In genomic region chr12:4717417-4717816, GRCm38 (mm10) we compare ENCODE assay signal across 8 mouse cellular contexts. TPM values are rescaled to one million over a fixed set of nuclear protein-coding genes. Genes with fewer than 3 reads are reported as not detected.
DNase-seq lines count a peak whose midpoint lies in the region; ATAC-seq lines count a peak whose summit lies in the region.

No protein-coding gene starts in this region.

- no peaks in the 10 kb centered on the region for H3K9me3 ChIP-seq in embryonic facial prominence, embryonic 10.5 days
- H3K9me3 ChIP-seq in kidney, embryonic 16.5 days (ENCODE audit: low read length): no peaks in the 10 kb centered on the region

- no peak overlapping the region for H3K4me3 ChIP-seq in embryonic facial prominence, embryonic 10.5 days
- no peak overlapping the region for H3K4me3 ChIP-seq in kidney, embryonic 16.5 days (ENCODE audit: low read length)

- peak; percentile 61 for DNase-seq in spleen, adult 12 weeks (ENCODE audit: low spot score)
- no peak for DNase-seq in spleen, postnatal 14 days (ENCODE audit: low spot score in 2 of 2)
- DNase-seq in embryonic facial prominence, embryonic 10.5 days (ENCODE audit: low spot score): peak; percentile 43
- DNase-seq in gastrocnemius, postnatal 36 days: no peak
- no peak for DNase-seq in urinary bladder, postnatal 25 days (ENCODE audit: low spot score)
- DNase-seq in gastrocnemius, postnatal 4 days (ENCODE audit: low spot score in 2 of 2): no peak

- intact Hi-C loops in gastrocnemius, postnatal 36 days (cut with DNase I): no loop called here

- H3K36me3 ChIP-seq in embryonic facial prominence, embryonic 10.5 days (replicated peaks): peaks cover 3% of the 10 kb centered on the region; the same call in 1 of the 2 replicates
- peaks cover 6% of the 10 kb centered on the region for H3K36me3 ChIP-seq in kidney, embryonic 16.5 days (ENCODE audit: insufficient read depth, low read length)

- no peaks in the 10 kb centered on the region for H3K27me3 ChIP-seq in embryonic facial prominence, embryonic 10.5 days (replicated peaks; ENCODE audit: low read depth, poor library complexity, severe bottlenecking)
- no peaks in the 10 kb centered on the region for H3K27me3 ChIP-seq in kidney, embryonic 16.5 days (ENCODE audit: insufficient read depth, low read length)

- peak overlapping the region; percentile 24; the same call in 1 of the 2 replicates for H3K4me2 ChIP-seq in kidney, embryonic 16.5 days (replicated peaks; ENCODE audit: low read depth, low read length)

- peak; percentile 95 for ATAC-seq in kidney, embryonic 16.5 days (ENCODE audit: low FRiP score, low TSS enrichment)
- peak; percentile 95 for ATAC-seq in megakaryocyte, adult 5-6 weeks (ENCODE audit: poor library complexity, severe bottlenecking)

- peaks cover 10% of the 10 kb centered on the region; the same call in 1 of the 2 replicates for H3K4me1 ChIP-seq in embryonic facial prominence, embryonic 10.5 days
- H3K4me1 ChIP-seq in kidney, embryonic 16.5 days (ENCODE audit: insufficient read depth, low read length): peaks cover 3% of the 10 kb centered on the region; the same call in 1 of the 2 replicates

- WGBS in embryonic facial prominence, embryonic 10.5 days: 11% methylated on average over 7 of the region's 7 CpGs
- 0% methylated on average over 7 of the region's 7 CpGs for WGBS in kidney, embryonic 16.5 days

- no peak overlapping the region for H3K27ac ChIP-seq in embryonic facial prominence, embryonic 10.5 days (replicated peaks)
- H3K27ac ChIP-seq in kidney, embryonic 16.5 days (ENCODE audit: low read length): no peak overlapping the region

- no peak overlapping the region for H3K9ac ChIP-seq in kidney, embryonic 16.5 days (replicated peaks; ENCODE audit: low read length)

RNA-seq across cellular contexts. Expression of gene Fam228a, which starts 20.8 kb away (rescaled TPM):
- 0.33 and 0.45 TPM in 2 replicates for polyA plus RNA-seq in embryonic facial prominence, embryonic 10.5 days (2016; fragmentation: Nextera tagmentation; extraction: Ambion mirVana)
- polyA plus RNA-seq in kidney, embryonic 16.5 days (2015; fragmentation: Nextera tagmentation; extraction: Ambion mirVana): 0.47 and 0.58 TPM in 2 replicates
- not detected in 2 replicates for total RNA-seq in megakaryocyte, adult 5-6 weeks (2015)
- total RNA-seq in megakaryocyte, adult 5-6 weeks (2017): not detected in 2 replicates
- total RNA-seq in gastrocnemius, postnatal 36 days (2021): not detected
- total RNA-seq in gastrocnemius, postnatal 4 days (2021): under 1 TPM; 0.23 to 0.49 TPM

RNA-seq across cellular contexts. Expression of gene Pfn4, which starts 51.4 kb away (rescaled TPM):
- polyA plus RNA-seq in embryonic facial prominence, embryonic 10.5 days (2016; fragmentation: Nextera tagmentation; extraction: Ambion mirVana): 2.2 and 2.4 TPM in 2 replicates
- polyA plus RNA-seq in kidney, embryonic 16.5 days (2015; fragmentation: Nextera tagmentation; extraction: Ambion mirVana): 2.4 and 2.8 TPM in 2 replicates
- 0.11 TPM in 1 of 2 replicates, not detected in the other for total RNA-seq in megakaryocyte, adult 5-6 weeks (2015)
- not detected in 2 replicates for total RNA-seq in megakaryocyte, adult 5-6 weeks (2017)
- 1 to 10 TPM; 1.4 to 1.5 TPM for total RNA-seq in gastrocnemius, postnatal 36 days (2021)
- total RNA-seq in gastrocnemius, postnatal 4 days (2021): 1 to 10 TPM; 1.9 to 2.5 TPM

RNA-seq across cellular contexts. Expression of gene Fam228b, which starts 51.6 kb away (rescaled TPM):
- polyA plus RNA-seq in embryonic facial prominence, embryonic 10.5 days (2016; fragmentation: Nextera tagmentation; extraction: Ambion mirVana): 1.4 and 2.4 TPM in 2 replicates
- polyA plus RNA-seq in kidney, embryonic 16.5 days (2015; fragmentation: Nextera tagmentation; extraction: Ambion mirVana): 1.9 and 4.1 TPM in 2 replicates
- total RNA-seq in megakaryocyte, adult 5-6 weeks (2015): 1.1 TPM in 1 of 2 replicates, not detected in the other
- not detected in 2 replicates for total RNA-seq in megakaryocyte, adult 5-6 weeks (2017)
- 1 to 10 TPM; 3.8 to 5.5 TPM for total RNA-seq in gastrocnemius, postnatal 36 days (2021)
- 1 to 10 TPM; 6.9 to 10.0 TPM for total RNA-seq in gastrocnemius, postnatal 4 days (2021)

Comparison
In these comparisons a context has a peak if more than half of its experiments do, and no peak if none do; other contexts are left out.
1. DNase-seq: peak in spleen, adult 12 weeks (single experiment) and embryonic facial prominence, embryonic 10.5 days (single experiment); none in spleen, postnatal 14 days (0 of 2), gastrocnemius, postnatal 36 days (0 of 2), urinary bladder, postnatal 25 days (single experiment) and gastrocnemius, postnatal 4 days (0 of 2).